Mouse (Mus musculus) myocyte (in vitro differentiated cells): ENCODE results near the gene Slc39a11.

Experiments
- MAX ChIP-seq: IDR thresholded peaks from one replicate; pipeline ENCODE4 v1.6.1; 2011; ENCODE audit warnings: low read depth, mild to moderate bottlenecking, control low read depth
- POLR2A ChIP-seq: IDR thresholded peaks from one replicate; pipeline ENCODE4 v1.6.1; 2011; ENCODE audit warnings: low read depth, mild to moderate bottlenecking, control low read depth, moderate library complexity; ENCODE audit not compliant: insufficient read length
- POLR2AphosphoS2 ChIP-seq: IDR thresholded peaks from one replicate; pipeline ENCODE4 v1.6.1; 2011; ENCODE audit warnings: low read depth, control low read depth; ENCODE audit not compliant: insufficient read length
- USF1 ChIP-seq: IDR thresholded peaks from one replicate; pipeline ENCODE4 v1.6.1; 2011; ENCODE audit warnings: low read depth, mild to moderate bottlenecking, control low read depth, moderate library complexity

- TF ChIP-seq POLR2A (no peak), USF1 (no peak), POLR2AphosphoS2 (no peak), MAX (no peak)
Measured at GRCm38 (mm10) chr11:113308256-113308941, 341.5 kb downstream of the Slc39a11 start.
